Mouse (Mus musculus) c-Kit-positive CD71-positive TER-119-negative erythroid progenitor cells, embryonic 14.5 days (primary cell): Measurements from ENCODE around the gene Kxd1.

Source experiments
- DNase-seq: peaks from one replicate; pipeline ENCODE4 v3.0.0-alpha.2; 2013; ENCODE audit warnings: low read depth

Kxd1 gene

GRCm38 (mm10) chr8:70493692-70494415 lies 33.9 kb downstream of the Kxd1 start:
- DNase-seq = no peak

DNA sequence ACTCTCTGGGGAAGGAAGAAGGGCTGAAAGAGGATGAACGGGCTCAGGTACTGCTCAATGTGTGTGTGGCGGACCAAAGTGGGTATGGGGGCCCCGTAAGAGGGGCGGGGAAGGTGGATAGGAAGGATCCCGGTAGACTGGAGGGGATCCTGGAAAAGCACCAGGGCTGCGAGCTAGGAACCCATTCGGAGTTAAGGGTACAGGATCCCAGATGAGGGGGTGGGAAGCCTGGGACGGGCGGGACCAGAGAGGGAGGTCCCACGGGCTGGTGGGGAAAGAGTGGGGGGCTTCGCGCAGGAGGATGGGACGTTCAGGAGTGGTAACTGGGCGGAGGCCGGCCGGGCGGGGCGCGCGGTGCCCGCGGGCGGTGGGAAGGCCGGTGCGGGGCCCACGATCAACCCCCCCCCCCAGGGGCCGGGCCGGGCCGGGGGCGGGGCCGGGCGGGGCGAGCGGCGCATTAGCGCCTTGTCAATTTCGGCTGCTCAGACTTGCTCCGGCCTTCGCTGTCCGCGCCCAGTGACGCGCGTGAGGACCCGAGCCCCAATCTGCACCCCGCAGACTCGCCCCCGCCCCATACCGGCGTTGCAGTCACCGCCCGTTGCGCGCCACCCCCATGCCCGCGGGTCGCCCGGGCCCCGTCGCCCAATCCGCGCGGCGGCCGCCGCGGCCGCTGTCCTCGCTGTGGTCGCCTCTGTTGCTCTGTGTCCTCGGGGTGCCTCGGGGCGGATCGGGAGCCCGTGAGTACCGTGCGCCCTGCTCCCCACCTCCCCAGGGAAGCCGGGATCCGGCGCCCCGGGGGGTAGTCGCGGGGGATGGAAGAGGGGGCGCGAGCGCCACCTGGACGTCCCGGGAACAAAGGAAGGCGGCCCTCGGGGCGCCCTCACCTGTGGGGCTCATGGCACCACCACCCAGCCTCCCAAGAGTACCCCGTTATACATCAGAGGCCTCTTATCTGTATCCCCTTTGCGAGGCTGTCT lies 34.8 kb downstream of the Kxd1 start, which contains the start of gene Crlf1:
Crlf1 (plus strand) TSS at position 495 of the 977 bp plus-strand sequence.
- no peak for DNase-seq

DNA sequence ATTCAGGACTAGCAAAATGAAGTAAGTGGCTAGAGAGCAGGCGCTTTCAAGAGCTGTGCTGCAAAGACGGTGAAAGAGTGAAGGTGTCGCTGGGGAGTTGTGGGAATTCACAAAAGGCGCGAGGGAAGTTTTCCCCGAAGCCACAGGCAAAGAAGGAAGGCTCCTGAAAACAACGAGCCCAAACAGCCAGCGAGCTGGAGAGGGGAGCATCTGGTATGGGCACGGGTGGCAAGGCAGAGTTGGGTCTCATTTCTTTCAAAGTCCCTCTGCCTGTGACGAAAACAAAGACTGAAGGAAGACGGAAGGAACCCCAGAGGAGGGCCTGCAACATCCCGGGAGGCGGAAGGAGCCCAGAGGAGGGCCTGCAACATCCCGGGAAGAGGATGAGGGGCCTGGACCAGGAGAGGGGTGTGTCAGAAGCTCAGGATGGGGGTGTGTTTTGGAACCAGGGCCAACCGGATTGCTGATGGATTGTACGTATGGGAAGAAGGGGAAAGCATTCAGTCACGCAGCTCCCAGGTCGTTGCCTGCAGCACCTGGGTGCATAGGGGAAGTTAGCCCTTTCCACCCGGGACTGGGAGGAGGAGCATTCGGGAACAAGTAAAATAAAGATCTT lies 36.8 kb downstream of the Kxd1 start:
- no peak for DNase-seq

DNA sequence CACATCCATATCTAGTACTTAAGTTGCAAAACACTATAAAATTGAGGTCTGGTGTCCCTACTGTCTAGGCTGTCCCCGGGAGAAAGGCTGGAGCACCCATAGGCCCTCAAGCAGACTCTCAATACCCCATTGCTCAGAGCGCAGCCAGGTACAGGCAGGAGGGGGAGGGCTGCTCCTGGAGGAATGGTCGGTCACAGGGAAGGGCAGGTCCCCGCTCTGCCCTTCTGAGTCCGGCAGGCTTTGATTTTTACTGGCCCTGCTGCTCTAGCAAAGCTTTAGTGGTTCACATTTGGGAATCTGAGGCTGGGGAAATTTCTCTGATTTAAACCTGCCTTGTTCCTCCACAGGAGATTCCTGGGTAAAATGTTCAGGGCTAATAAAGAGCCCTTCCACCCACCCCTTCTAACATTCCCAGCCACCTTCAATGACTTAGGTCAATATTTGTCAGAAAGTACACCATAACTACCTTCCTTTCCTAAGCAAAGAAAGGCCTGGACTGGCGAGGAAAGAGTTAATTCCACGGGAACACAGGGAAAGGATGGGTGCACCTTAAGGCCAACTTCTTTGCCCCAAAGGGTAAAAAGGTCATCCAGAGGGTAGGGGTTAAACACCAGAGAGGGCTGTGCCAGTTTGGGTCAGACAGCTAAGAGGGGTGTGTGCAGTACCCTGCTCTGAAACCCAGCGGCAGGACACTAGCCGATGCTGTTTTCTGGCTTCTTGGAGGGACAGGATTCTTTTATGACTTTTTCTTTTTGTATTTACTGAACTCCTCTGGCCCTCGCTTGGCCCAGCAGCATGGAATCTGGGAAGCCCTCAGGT lies 37.5 kb downstream of the Kxd1 start:
- DNase-seq = no peak

DNA sequence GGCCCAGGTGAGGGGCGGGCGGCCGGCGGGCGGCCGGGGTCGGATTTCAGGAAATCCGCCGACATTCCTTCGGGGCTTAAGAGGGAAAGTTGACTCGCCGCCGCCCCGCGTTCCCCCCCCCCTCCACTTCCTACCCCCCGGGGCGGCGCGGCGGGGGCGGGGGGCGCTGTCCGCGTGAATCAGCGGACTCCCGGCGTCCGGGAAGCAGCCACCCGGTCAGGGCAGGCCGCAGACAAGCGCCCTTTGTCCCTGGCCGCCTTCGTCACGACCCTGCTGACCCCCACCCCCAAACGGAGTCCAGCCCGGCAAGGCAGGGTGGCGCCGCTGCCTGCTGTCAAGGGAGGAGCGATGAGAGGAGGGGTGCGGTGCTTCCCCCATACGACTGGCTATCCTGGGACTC lies 38.2 kb downstream of the Kxd1 start:
- no peak for DNase-seq

GRCm38 (mm10) chr8:70488931-70489470 lies 38.8 kb downstream of the Kxd1 start:
- DNase-seq = no peak

DNA sequence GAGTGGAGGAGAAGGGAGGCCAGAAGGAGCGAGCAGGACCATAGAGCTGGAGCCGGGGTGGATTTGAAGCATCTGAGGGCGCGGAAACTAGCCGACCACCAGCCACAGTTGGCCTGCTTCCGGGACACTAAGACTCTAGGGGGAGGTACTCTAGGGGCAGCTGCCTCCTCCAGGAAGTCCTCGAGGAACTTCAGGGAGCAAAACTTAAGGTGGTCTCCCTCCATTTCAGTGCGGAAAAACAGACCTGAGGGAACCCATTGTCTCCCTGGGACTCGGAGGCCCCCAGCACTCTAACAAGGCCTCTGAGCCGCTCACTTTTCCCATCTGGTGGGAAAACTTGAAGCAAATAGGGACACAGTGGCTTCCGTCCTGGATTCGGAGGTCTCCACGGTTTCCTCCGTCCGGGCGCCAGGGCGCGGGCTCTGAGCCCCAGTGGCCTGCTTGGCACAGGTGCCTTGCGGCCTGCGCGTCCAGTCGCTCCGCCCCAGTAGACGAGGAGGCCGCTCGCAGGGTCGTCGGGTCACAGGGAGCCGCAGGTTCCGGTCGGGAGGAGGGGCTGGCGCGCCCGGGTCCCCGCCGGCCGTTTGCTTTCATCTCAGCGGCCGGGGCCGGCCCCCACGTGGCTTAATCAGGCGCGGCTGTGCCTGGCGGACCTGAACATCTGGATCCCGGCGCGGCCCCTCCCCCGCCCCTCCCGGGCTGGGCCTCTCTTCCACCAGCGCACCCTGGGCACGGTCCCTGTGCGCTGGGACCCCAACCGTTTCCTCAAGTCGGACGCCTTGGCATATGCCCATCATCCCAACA lies 39.6 kb downstream of the Kxd1 start:
- DNase-seq = no peak

DNA sequence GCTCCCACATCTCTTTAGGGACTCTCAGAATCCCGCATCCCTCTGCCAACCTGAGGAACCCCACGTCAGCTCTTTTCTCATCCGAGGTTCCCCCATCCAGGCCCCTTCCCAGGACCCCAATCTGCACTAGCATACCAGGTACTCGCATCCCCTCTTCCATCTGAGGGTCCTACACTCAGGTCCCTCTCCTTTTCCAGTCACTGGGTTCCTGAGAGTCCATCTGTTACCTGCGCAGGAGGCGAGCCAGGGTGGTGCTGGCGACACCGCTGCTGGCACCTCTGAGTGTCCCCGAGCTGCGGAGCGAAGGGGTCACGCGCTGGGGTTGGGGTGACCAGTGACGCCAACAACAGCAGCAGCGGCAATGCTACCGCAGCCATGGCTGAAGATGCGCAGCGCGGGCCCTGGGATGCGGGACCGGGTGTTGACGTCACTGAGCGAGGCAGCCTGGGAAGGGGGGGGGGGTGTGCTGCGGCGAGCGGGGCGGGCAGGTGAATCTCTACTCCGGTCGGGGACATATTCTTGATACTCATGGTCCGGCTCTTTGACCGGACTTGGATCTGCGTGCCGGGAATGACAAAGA lies 40.7 kb downstream of the Kxd1 start, which contains the start of gene Tmem59l:
Tmem59l (minus strand) TSS at position 418 of the 580 bp plus-strand sequence.
- DNase-seq = no peak

GRCm38 (mm10) chr8:70486191-70486681 lies 41.5 kb downstream of the Kxd1 start:
- no peak for DNase-seq

DNA sequence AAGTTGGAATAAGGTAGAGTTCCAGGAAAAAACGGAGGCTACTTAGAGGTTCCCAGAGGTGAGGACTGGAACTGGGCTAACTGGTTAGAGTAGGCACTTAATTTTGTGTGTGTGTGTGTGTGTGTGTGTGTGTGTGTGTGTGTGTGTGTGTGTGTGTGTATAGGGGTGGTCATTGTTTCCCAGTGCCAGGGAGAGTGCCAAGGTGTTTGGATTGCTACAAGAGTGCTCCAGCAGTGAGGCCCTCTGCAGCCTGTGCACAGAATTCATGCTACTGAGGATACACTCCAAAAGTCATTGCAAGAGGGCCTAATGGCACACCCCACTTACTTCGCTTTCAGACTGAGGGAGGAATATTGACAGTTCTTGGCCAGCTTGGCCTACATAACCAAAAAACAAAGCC lies 44.8 kb downstream of the Kxd1 start:
- DNase-seq = no peak

GRCm38 (mm10) chr8:70481908-70482307 lies 45.8 kb downstream of the Kxd1 start:
- no peak for DNase-seq

DNA sequence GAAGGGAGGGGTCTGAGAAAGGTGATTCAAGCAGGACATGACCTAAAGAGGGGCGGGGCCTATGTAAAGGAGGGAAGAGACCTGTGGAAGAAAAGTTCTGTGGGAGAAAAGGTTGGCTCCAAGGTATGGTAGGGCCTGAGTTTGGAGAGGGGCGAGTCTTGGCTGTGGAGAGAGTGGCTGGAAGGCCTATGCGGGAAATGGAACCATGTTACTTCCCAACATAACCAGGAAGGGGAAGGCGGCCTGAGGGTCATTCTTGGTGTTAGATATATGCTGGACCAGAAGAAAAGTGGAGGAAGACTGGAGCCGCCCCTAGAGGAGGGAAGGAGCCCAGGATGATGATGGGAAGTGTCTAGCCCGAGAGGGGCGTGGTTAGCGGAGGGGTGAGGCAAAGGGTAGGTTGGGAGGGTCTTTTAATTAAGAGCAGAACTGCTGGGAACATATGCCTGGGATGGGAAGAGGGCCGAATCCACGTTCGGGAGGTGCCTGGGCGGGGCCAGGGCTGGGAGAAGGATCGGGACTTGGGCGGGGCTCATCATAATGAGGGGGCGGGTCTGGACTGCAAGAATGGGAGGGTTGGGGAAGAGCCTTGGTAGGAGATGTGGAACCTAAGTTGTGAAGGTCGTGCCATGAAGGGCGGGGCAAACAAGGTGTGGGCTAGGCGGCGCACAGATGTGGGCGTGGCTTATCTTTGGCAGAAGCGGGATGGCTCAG lies 50.3 kb downstream of the Kxd1 start:
- peak; percentile 73 for DNase-seq

DNA sequence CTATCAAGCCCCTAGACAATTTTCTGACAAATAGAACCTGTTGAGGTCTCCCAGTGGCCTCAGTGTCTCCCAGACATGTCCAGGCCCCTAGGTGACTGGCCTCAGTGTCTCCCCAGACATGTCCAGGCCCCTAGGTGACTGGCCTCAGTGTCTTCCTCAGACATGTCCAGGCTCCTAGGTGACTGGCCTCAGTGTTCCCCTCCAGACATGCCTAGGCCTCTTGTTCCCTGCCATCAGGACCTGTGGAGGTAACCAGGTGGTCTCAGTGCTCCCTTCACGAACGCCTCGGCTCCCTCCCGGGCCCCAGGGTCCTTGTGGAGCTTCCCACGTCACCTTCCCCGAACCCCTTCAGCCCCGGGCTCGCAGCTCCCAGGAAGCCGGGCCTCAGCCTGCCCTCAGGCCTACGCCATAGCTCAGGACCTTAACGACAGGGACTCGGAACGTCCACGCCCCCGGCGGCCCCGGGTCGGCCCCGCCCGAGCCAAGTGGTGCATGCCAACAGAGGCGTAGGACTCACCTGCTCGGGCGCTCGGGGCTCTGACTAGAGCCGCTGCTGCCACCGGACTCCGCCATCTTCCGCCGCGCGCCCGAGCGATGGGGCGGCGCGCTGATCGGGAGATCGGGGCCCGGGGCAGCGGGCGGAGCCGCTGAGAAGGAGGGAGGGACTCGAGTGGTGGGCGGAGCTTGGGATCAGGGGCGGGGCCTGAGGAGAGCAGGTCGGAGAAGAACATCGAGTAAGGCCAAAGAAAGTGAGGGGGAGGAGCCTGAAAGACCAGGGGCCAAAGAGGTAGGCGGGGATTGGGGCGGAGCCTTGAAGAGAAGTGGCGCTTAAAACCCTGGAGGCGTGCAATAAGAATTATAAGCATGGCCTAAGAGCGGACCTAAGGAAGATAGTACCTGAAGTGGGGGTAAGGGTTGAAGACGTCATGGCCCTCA lies 51.2 kb downstream of the Kxd1 start, which contains the start of gene Klhl26:
Klhl26 (minus strand) TSS at position 636 of the 936 bp plus-strand sequence.
- DNase-seq = peak; percentile 99

DNA sequence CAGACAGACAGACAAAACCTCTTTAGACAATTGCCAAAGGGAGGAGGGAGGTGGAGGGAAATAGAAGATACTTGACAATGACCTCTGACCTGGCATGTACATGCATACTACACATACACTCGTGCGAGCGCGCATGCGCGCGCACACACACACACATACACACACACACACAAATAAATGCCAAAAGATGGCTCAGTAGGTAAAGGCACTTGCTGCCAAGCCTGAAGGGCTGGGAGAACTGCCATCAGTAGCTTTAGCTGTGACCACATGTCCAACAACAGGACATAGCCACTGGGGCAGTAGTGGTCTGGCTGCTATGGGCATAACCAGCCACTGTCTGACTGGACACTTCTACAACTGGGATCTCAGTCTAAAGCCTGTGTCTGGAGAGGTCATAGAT lies 55.9 kb downstream of the Kxd1 start:
- no peak for DNase-seq

GRCm38 (mm10) chr8:70469938-70470337 lies 57.8 kb downstream of the Kxd1 start:
- DNase-seq = no peak

GRCm38 (mm10) chr8:70469295-70469916 lies 58.4 kb downstream of the Kxd1 start:
- DNase-seq = no peak

GRCm38 (mm10) chr8:70468733-70469132 lies 59.0 kb downstream of the Kxd1 start:
- no peak for DNase-seq

DNA sequence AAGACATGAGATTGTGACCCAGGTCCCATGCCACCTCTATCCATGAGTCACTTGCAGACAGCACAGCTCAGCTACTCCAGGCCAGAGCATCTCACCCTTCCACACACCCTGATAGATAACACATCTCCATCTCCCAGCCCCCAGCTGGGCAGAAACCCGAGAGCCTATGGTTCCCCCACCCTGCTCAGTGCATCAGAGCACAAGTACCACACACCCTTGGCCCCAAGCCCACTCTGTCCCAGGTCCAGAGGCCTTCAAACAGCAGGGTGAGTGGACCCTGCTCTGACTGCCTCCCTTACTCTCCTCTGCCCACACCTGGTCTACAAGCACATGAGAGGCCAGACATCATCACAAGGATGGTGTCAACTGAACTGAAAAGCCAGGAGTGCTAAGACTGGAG lies 59.8 kb downstream of the Kxd1 start:
- DNase-seq = no peak
